Comparison of ENCODE assay signal across 17 mouse cellular contexts in the genomic region with DNA sequence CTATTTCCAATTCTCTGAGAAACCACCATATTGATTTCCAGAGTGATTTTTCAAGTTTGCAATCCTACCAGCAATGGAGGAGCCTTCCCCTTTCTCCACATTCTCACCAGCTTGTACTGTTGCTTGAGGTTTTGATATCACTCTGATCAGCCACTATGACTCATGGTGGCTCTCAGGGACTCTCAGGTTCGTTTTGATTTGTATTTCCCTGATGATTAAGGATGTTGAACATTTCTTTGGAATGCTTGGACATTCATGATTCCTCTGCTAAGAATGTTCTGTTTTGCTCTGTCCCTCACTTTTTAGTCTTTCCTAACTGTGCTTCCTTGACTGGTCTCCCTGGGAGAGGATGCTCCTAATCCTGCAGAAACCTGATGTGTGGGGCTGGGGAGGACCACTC. TPM values are rescaled to one million over a fixed set of nuclear protein-coding genes. Genes with fewer than 3 reads are reported as not detected.
"Had no signal": no experiment of that assay in that cellular context is flagged by ENCODE, and none has a peak within 500 bp of the region (broad histone marks: within the 10 kb centered on the region; RNA-seq: fewer than 3 reads in every experiment).

No protein-coding gene starts in this region.

- H3K36me3 ChIP-seq: lung, embryonic 15.5 days; midbrain, embryonic 13.5 days; midbrain, embryonic 15.5 days; neural tube, embryonic 12.5 days had no signal

- H3K27me3 ChIP-seq: lung, embryonic 15.5 days; megakaryocyte, embryonic 14.5 days; midbrain, embryonic 13.5 days; midbrain, embryonic 15.5 days; neural tube, embryonic 12.5 days had no signal

- H3K27ac ChIP-seq: lung, embryonic 15.5 days; macrophage; midbrain, embryonic 13.5 days; midbrain, embryonic 15.5 days; neural tube, embryonic 12.5 days had no signal

- H3K9me3 ChIP-seq: lung, embryonic 15.5 days; megakaryocyte, embryonic 14.5 days; midbrain, embryonic 13.5 days; midbrain, embryonic 15.5 days; neural tube, embryonic 12.5 days had no signal

- H3K4me3 ChIP-seq: lung, embryonic 15.5 days; megakaryocyte, embryonic 14.5 days; midbrain, embryonic 13.5 days; midbrain, embryonic 15.5 days; neural tube, embryonic 12.5 days had no signal

- H3K4me1 ChIP-seq: lung, embryonic 15.5 days; megakaryocyte, embryonic 14.5 days; midbrain, embryonic 13.5 days; midbrain, embryonic 15.5 days; neural tube, embryonic 12.5 days had no signal

- DNase-seq: lung, adult 2 months; lung, postnatal 14 days; lung, postnatal 36 days; right cerebral cortex, postnatal 25 days; right cerebral cortex, postnatal 4 days; spleen, adult 18-20 months; thymus, adult 18-20 months; thymus, postnatal 14 days; thymus, postnatal 36 days had no signal

RNA-seq across cellular contexts. Expression of a gene that starts 6.3 kb away (rescaled TPM):
- polyA plus RNA-seq: macrophage; midbrain, embryonic 11.5 days; neural tube, embryonic 12.5 days had no signal

RNA-seq across cellular contexts. Expression of a gene that starts 39.8 kb away (rescaled TPM):
- polyA plus RNA-seq: small intestine, adult 2 months had no signal
